Mouse (Mus musculus): Measurements from ENCODE around the gene Cks1b. TPM values are rescaled to one million over a fixed set of nuclear protein-coding genes. Genes with fewer than 3 reads are reported as not detected.

The Cks1b gene
- total and polyA plus RNA-seq, 3 experiments, result 173 to 270 (median 268) TPM

DNA sequence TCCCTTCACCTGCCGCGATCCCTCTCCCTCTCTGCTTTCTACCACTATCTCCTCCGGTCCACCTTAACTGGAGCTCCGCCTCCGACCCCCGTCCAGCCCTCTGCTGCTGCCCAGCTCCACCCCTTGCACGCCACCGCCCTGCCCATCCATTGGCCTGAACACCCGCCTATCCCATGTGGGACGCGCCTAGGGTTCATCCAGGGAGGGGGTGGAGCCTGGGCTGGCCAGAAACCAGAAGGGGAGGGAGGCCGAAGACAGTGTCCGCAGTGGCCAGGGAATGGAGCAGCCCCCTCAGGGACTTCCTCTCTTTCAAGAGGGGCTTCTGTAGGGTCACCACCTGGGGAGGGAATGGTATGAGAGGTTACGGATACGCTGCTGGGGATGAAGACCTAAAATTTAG, 24.6 kb downstream of the Cks1b start:
- H3K9me3 ChIP-seq (replicated peaks; ENCODE audit: low read length), result no peaks in the 10 kb centered on the region
- peak overlapping the region; percentile 94 for H3K4me2 ChIP-seq (ENCODE audit: insufficient read depth, low read depth, poor library complexity, severe bottlenecking)
- peak overlapping the region; percentile 54 to 81 (median 71) for H3K4me3 ChIP-seq (replicated peaks in 1 of 3; ENCODE audit: low read depth in 2 of 3, low read length in 2 of 3, poor library complexity in 1 of 3)
- H3K36me3 ChIP-seq (replicated peaks in 1 of 2; ENCODE audit: control insufficient read depth in 1 of 2, insufficient read depth in 1 of 2, low read length in 1 of 2), result peaks cover 0 to 6% of the 10 kb centered on the region in 2 experiments
- peak; percentile 96 for DNase-seq (ENCODE audit: extremely low read depth)
- in situ Hi-C loops (cut with MboI; ENCODE audit: low pct_ligation_motif_present, low pct_unique_long_range_greater_than_20kb, low sequenced_read_pairs) (no loop called here), dilution Hi-C loops (cut with MboI; ENCODE audit: extremely low pct_ligation_motif_present, extremely low pct_unique_long_range_greater_than_20kb, low sequenced_read_pairs) (no loop called here)
- peak overlapping the region; percentile 55 for H3K9ac ChIP-seq (ENCODE audit: insufficient read depth, low read depth)
- H3K4me1 ChIP-seq (ENCODE audit: control insufficient read depth in 1 of 2, insufficient read depth in 2 of 2), result peaks cover under 1 to 46% of the 10 kb centered on the region in 2 experiments; a peak in 3 of 4 replicates
- H3K27me3 ChIP-seq (replicated peaks), result no peaks in the 10 kb centered on the region
- H3K27ac ChIP-seq (ENCODE audit: insufficient read depth, low read depth), result peak overlapping the region; percentile 96
- peaks cover 9% of the 10 kb centered on the region; the same call in 1 of the 2 replicates for H3K79me2 ChIP-seq (replicated peaks; ENCODE audit: control insufficient read depth, extremely low read depth, insufficient read depth, poor library complexity, severe bottlenecking)
- TF ChIP-seq TCF12 (IDR thresholded peaks at IDR 0.05; ENCODE audit: low read depth, low read length), result peak; percentile 61; the same call in 1 of the 2 replicates
- TF ChIP-seq ETS1 (conservative IDR thresholded peaks at IDR 0.05; ENCODE audit: low read depth, low read length), result no peak
- no peak for TF ChIP-seq JUN (IDR thresholded peaks at IDR 0.05; ENCODE audit: insufficient read depth, low read depth, low read length)
- TF ChIP-seq USF2 (conservative IDR thresholded peaks at IDR 0.05; ENCODE audit: low read depth, low read length), result no peak
- TF ChIP-seq NELFE (IDR thresholded peaks at IDR 0.05; ENCODE audit: low read depth, low read length), result peak; percentile 31; the same call in 1 of the 2 replicates
- 0 out of 2 replicates have a peak, but pooled peaks have one; percentile 44 for TF ChIP-seq HCFC1 (IDR thresholded peaks at IDR 0.05; ENCODE audit: low read depth, low read length)
- peak; percentile 75 for TF ChIP-seq POLR2A (IDR thresholded peaks at IDR 0.05; ENCODE audit: low read depth, low read length)
- TF ChIP-seq MYC (IDR thresholded peaks at IDR 0.05; ENCODE audit: low read depth, low read length), result no peak
- TF ChIP-seq SMC3 (IDR thresholded peaks at IDR 0.05; ENCODE audit: low read depth, low read length), result no peak; the same call in 1 of the 2 replicates
- TF ChIP-seq CTCF (conservative IDR thresholded peaks at IDR 0.05 in 1 of 2, IDR thresholded peaks at IDR 0.05 in 1 of 2; ENCODE audit: low read depth in 2 of 2, low read length in 2 of 2), result no peak
- TF ChIP-seq RAD21 (IDR thresholded peaks at IDR 0.05; ENCODE audit: low read depth, low read length), result no peak
- no peak for TF ChIP-seq CHD1 (IDR thresholded peaks at IDR 0.05; ENCODE audit: low read depth, low read length)
- TF ChIP-seq MAFK (IDR thresholded peaks at IDR 0.05; ENCODE audit: insufficient replicate concordance, low read length), result no peak
- TF ChIP-seq ZMIZ1 (IDR thresholded peaks at IDR 0.05; ENCODE audit: low read depth, low read length), result peak; percentile 33; the same call in 1 of the 2 replicates
- TF ChIP-seq USF1 (IDR thresholded peaks at IDR 0.05; ENCODE audit: low read depth, low read length), result no peak
- TF ChIP-seq BHLHE40 (IDR thresholded peaks at IDR 0.05; ENCODE audit: low read depth, low read length), result peak; percentile 83
- TF ChIP-seq MXI1 (IDR thresholded peaks at IDR 0.05; ENCODE audit: low read depth, low read length), result 0 out of 2 replicates have a peak, but pooled peaks have one; percentile 32
- TF ChIP-seq GABPA (IDR thresholded peaks at IDR 0.05; ENCODE audit: insufficient replicate concordance, low read depth, low read length), result no peak
- no peak for TF ChIP-seq ZC3H11A (IDR thresholded peaks at IDR 0.05; ENCODE audit: low read depth, low read length)
- TF ChIP-seq SIN3A (IDR thresholded peaks at IDR 0.05; ENCODE audit: low read length), result peak; percentile 61
- TF ChIP-seq TBP (conservative IDR thresholded peaks at IDR 0.05; ENCODE audit: low read depth, low read length), result no peak
- TF ChIP-seq KAT2A (IDR thresholded peaks at IDR 0.05; ENCODE audit: insufficient replicate concordance, low read length), result no peak
- no peak for TF ChIP-seq PAX5 (IDR thresholded peaks at IDR 0.05; ENCODE audit: low read length)
- no peak for TF ChIP-seq ZKSCAN1 (IDR thresholded peaks at IDR 0.05; ENCODE audit: borderline replicate concordance, low read depth, low read length)
- TF ChIP-seq IRF4 (IDR thresholded peaks at IDR 0.05; ENCODE audit: low read depth, low read length), result no peak; the same call in 1 of the 2 replicates
- TF ChIP-seq ELF1 (IDR thresholded peaks at IDR 0.05; ENCODE audit: low read depth, low read length), result peak; percentile 39
- TF ChIP-seq JUND (conservative IDR thresholded peaks at IDR 0.05; ENCODE audit: low read depth, low read length), result no peak
- TF ChIP-seq UBTF (IDR thresholded peaks at IDR 0.05; ENCODE audit: low read depth, low read length), result no peak
- TF ChIP-seq POLR2AphosphoS2 (IDR thresholded peaks at IDR 0.05; ENCODE audit: low read depth, low read length), result no peak
- peak; percentile 29; the same call in 1 of the 2 replicates for TF ChIP-seq NRF1 (IDR thresholded peaks at IDR 0.05; ENCODE audit: low read depth, low read length)
- TF ChIP-seq RCOR1 (conservative IDR thresholded peaks at IDR 0.05; ENCODE audit: low read depth, low read length), result no peak
- no peak for TF ChIP-seq EP300 (IDR thresholded peaks at IDR 0.05; ENCODE audit: low read length)
- TF ChIP-seq CHD2 (IDR thresholded peaks at IDR 0.05; ENCODE audit: low read length), result peak; percentile 68; the same call in 1 of the 2 replicates
- TF ChIP-seq ZNF384 (IDR thresholded peaks at IDR 0.05; ENCODE audit: low read depth, low read length), result no peak
- 0 out of 2 replicates have a peak, but pooled peaks have one; percentile 32 for TF ChIP-seq MEF2A (IDR thresholded peaks at IDR 0.05; ENCODE audit: borderline replicate concordance, low read depth, low read length)
- TF ChIP-seq MAZ (IDR thresholded peaks at IDR 0.05; ENCODE audit: low read depth, low read length), result peak; percentile 66
- TF ChIP-seq E2F4 (IDR thresholded peaks at IDR 0.05; ENCODE audit: insufficient replicate concordance, low read depth, low read length), result no peak
- TF ChIP-seq MAX (IDR thresholded peaks at IDR 0.05; ENCODE audit: low read length), result 0 out of 2 replicates have a peak, but pooled peaks have one; percentile 8

Data from CH12.LX (cell line).